Mouse (Mus musculus) T-cell, adult 2 months (primary cell): Measurements from ENCODE around the gene Prune1.

Source experiments
- DNase-seq: peaks from one replicate; pipeline ENCODE4 v3.0.0; 2022; ENCODE audit warnings: low spot score

The Prune1 gene

GRCm38 (mm10) chr3:95277149-95277551, 4.7 kb downstream of the Prune1 start:
- DNase-seq: no peak

GRCm38 (mm10) chr3:95276428-95276934, 5.4 kb downstream of the Prune1 start:
- DNase-seq: no peak

- DNase-seq: no peak
These were observed 6.7 kb downstream of the Prune1 start for GRCm38 (mm10) chr3:95275161-95275560.

GRCm38 (mm10) chr3:95274453-95274852, 7.4 kb downstream of the Prune1 start:
- no peak for DNase-seq

GRCm38 (mm10) chr3:95273471-95273870, 8.4 kb downstream of the Prune1 start:
- DNase-seq: no peak

GRCm38 (mm10) chr3:95270766-95271364, 11.0 kb downstream of the Prune1 start:
- DNase-seq: no peak

GRCm38 (mm10) chr3:95269789-95270188, 12.1 kb downstream of the Prune1 start:
- DNase-seq: no peak

- no peak for DNase-seq
These were observed 14.0 kb downstream of the Prune1 start for GRCm38 (mm10) chr3:95267855-95268254.

- no peak for DNase-seq
These were observed 15.8 kb downstream of the Prune1 start for GRCm38 (mm10) chr3:95266052-95266451.

- DNase-seq: no peak
These were observed 17.2 kb downstream of the Prune1 start for GRCm38 (mm10) chr3:95264724-95265123.

GRCm38 (mm10) chr3:95263089-95263739, 18.7 kb downstream of the Prune1 start:
- DNase-seq: peak; percentile 73

- no peak for DNase-seq
These were observed 19.9 kb downstream of the Prune1 start for GRCm38 (mm10) chr3:95261975-95262374.

GRCm38 (mm10) chr3:95256931-95257330, 24.9 kb downstream of the Prune1 start:
- no peak for DNase-seq

GRCm38 (mm10) chr3:95250783-95251424, 31.0 kb downstream of the Prune1 start, which contains the start of gene Bnipl:
TSS of gene Bnipl (minus strand) at chr3:95251193.
- peak; percentile 15 for DNase-seq

GRCm38 (mm10) chr3:95250361-95250760, 31.5 kb downstream of the Prune1 start:
- no peak for DNase-seq

GRCm38 (mm10) chr3:95247660-95248336, 34.1 kb downstream of the Prune1 start:
- DNase-seq: no peak

GRCm38 (mm10) chr3:95246465-95247231, 35.2 kb downstream of the Prune1 start:
- no peak for DNase-seq

GRCm38 (mm10) chr3:95243086-95243485, 38.8 kb downstream of the Prune1 start:
- DNase-seq: no peak

GRCm38 (mm10) chr3:95241498-95241897, 40.4 kb downstream of the Prune1 start, which contains the start of gene Gm128:
TSS of gene Gm128 (minus strand) at chr3:95241598.
- no peak for DNase-seq

GRCm38 (mm10) chr3:95240900-95241299, 41.0 kb downstream of the Prune1 start:
- no peak for DNase-seq

- no peak for DNase-seq
These were observed 41.9 kb downstream of the Prune1 start for GRCm38 (mm10) chr3:95239971-95240370.

- DNase-seq: peak; percentile 23
These were observed 42.9 kb downstream of the Prune1 start for GRCm38 (mm10) chr3:95239022-95239421.
